Mouse (Mus musculus) right cerebral cortex, adult 2 months (tissue): Measurements from ENCODE around the gene Akr1b10.
A peak's percentile ranks its signal among the peaks of the same experiment; 100 is the strongest.
"Not testable (repeated sequence)": the region's sequence is repeated elsewhere in the genome, so short reads cannot be mapped to it uniquely, and the experiment has no call there.

Source experiments
- DNase-seq, 2 experiments: peaks; one replicate each; pipeline ENCODE4 v3.0.0; 2021 to 2022; ENCODE audit warnings: low spot score in 2 of 2

Gene Akr1b10

GRCm38 (mm10) chr6:34384110-34384661 lies at the start of gene Akr1b10:
TSS of gene Akr1b10 (plus strand) at chr6:34384218.
- DNase-seq, result peak; percentile 75 to 87

GRCm38 (mm10) chr6:34334673-34335072 lies 49.3 kb upstream of the Akr1b10 start:
- no peak for DNase-seq

GRCm38 (mm10) chr6:34337799-34338198 lies 46.2 kb upstream of the Akr1b10 start:
- DNase-seq, result no peak

- no peak for DNase-seq
Measured at GRCm38 (mm10) chr6:34341991-34342390, 42.0 kb upstream of the Akr1b10 start.

GRCm38 (mm10) chr6:34342476-34342875 lies 41.5 kb upstream of the Akr1b10 start:
- DNase-seq, result no peak

- no peak for DNase-seq
Measured at GRCm38 (mm10) chr6:34343426-34343825, 40.6 kb upstream of the Akr1b10 start.

- no peak for DNase-seq
Measured at GRCm38 (mm10) chr6:34344135-34344850, 39.7 kb upstream of the Akr1b10 start.

- no peak for DNase-seq
Measured at GRCm38 (mm10) chr6:34344935-34345334, 39.1 kb upstream of the Akr1b10 start.

GRCm38 (mm10) chr6:34346096-34346898 lies 37.7 kb upstream of the Akr1b10 start:
- DNase-seq, result peak; percentile 81 to 84

GRCm38 (mm10) chr6:34350037-34350699 lies 33.9 kb upstream of the Akr1b10 start:
- DNase-seq, result no peak

GRCm38 (mm10) chr6:34351481-34351880 lies 32.5 kb upstream of the Akr1b10 start:
- DNase-seq, result not testable (repeated sequence)

- DNase-seq, result no peak
Measured at GRCm38 (mm10) chr6:34352401-34352800, 31.6 kb upstream of the Akr1b10 start.

GRCm38 (mm10) chr6:34353658-34354353 lies 30.2 kb upstream of the Akr1b10 start, which contains the start of gene Akr1b8:
TSS of gene Akr1b8 (plus strand) at chr6:34354119.
- DNase-seq, result no peak

GRCm38 (mm10) chr6:34354354-34355348 lies 29.4 kb upstream of the Akr1b10 start:
- no peak for DNase-seq

GRCm38 (mm10) chr6:34355349-34355747 lies 28.7 kb upstream of the Akr1b10 start:
- DNase-seq, result no peak

GRCm38 (mm10) chr6:34355841-34356240 lies 28.2 kb upstream of the Akr1b10 start:
- DNase-seq, result no peak

GRCm38 (mm10) chr6:34364217-34365136 lies 19.5 kb upstream of the Akr1b10 start:
- DNase-seq, result no peak

GRCm38 (mm10) chr6:34367998-34368397 lies 16.0 kb upstream of the Akr1b10 start:
- no peak for DNase-seq

- no peak for DNase-seq
Measured at GRCm38 (mm10) chr6:34370081-34370480, 13.9 kb upstream of the Akr1b10 start.
